Mouse (Mus musculus): ENCODE results near the gene P2ry14.

DNA sequence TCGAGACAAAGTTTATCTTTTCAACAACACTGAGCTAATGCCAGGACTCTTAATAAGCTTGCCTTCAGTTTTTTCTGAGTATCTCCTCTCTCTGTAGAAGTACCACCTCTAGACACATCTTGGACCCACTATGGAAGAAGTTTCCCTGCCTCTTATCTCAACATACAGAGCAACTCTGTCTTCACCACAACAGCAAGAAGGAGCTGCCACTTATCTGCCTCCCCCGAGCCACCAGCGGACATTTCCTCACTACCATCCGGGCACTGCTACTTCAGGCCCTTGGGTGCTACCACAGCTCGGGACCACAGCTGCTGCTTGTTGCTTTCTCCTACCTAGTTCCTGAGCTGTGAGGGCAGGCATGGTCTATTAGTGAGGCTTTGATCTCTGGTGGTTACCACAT lies 20.2 kb downstream of the P2ry14 start:
- TF ChIP-seq CTCF (IDR thresholded peaks at IDR 0.05; ENCODE audit: borderline replicate concordance, insufficient read depth, low read length) (no peak), POLR2A (IDR thresholded peaks at IDR 0.05; ENCODE audit: low read depth, low read length) (no peak)
